Mouse (Mus musculus) liver, embryonic 11.5 days (tissue): ENCODE data around the gene Lgals3. TPM values are rescaled to one million over a fixed set of nuclear protein-coding genes. Genes with fewer than 3 reads are reported as not detected.

Experiments
- ATAC-seq: fragments of 200-750 bp; cut with Nextera tagmentation; replicated peaks from 2 replicates; pipeline ENCODE4 v1.8.0; 2017; ENCODE audit warnings: moderate number of reproducible peaks, mild to moderate bottlenecking, moderate TSS enrichment, moderate library complexity; ENCODE audit not compliant: low FRiP score
- DNase-seq: peaks from one replicate; pipeline ENCODE4 v3.0.0-alpha.2; 2017; ENCODE audit warnings: low spot score
- H3K27ac ChIP-seq: fragments of 300-500 bp; sonication (generic); 2 replicates; pipeline ENCODE4 v1.5.1; 2014; ENCODE audit warnings: mild to moderate bottlenecking, low read depth, low read length, control low read depth
- H3K27me3 ChIP-seq: fragments of 300-500 bp; sonication (generic); replicated peaks from 2 replicates; pipeline ENCODE4 v1.6.1; 2014; ENCODE audit warnings: low read length, mixed read lengths; ENCODE audit not compliant: control insufficient read depth, insufficient read depth
- H3K36me3 ChIP-seq: fragments of 300-500 bp; sonication (generic); 2 replicates; pipeline ENCODE4 v1.6.1; 2014; ENCODE audit warnings: mild to moderate bottlenecking, low read length, moderate library complexity, mixed read lengths; ENCODE audit not compliant: control insufficient read depth, insufficient read depth
- H3K4me1 ChIP-seq: fragments of 300-500 bp; sonication (generic); replicated peaks from 2 replicates; pipeline ENCODE4 v1.6.1; 2014; ENCODE audit warnings: low read length, mixed read lengths; ENCODE audit not compliant: control insufficient read depth, insufficient read depth
- H3K4me2 ChIP-seq: fragments of 300-500 bp; sonication (generic); 2 replicates; pipeline ENCODE4 v1.6.1; 2014; ENCODE audit warnings: mild to moderate bottlenecking, control low read depth, moderate library complexity
- H3K4me3 ChIP-seq: fragments of 300-500 bp; sonication (generic); 2 replicates; pipeline ENCODE4 v1.5.1; 2014; ENCODE audit warnings: low read depth, low read length, control low read depth
- H3K9ac ChIP-seq: fragments of 300-500 bp; sonication (generic); 2 replicates; pipeline ENCODE4 v1.6.1; 2014; ENCODE audit warnings: low read depth, low read length, control low read depth
- H3K9me3 ChIP-seq: fragments of 300-500 bp; sonication (generic); 2 replicates; pipeline ENCODE4 v1.6.1; 2016; ENCODE audit warnings: low read length, inconsistent platforms, mixed read lengths; ENCODE audit not compliant: control insufficient read depth
- WGBS: fragments of 180-500 bp; shearing (Covaris S2); extraction: QIAGEN DNeasy Blood & Tissue Kit; methylation state at CpG from one replicate; pipeline ENCODE4 v1.1.7; 2014; 5-methylcytosine and 5-hydroxymethylcytosine counted together
- polyA plus RNA-seq: library from polyadenylated mRNA; unstranded; fragments of >200 nt; fragmentation: Nextera tagmentation; extraction: Ambion mirVana; gene quantifications from 2 replicates; pipeline ENCODE4 v1.2.1, GENCODE M21; 2014

Gene Lgals3
- polyA plus RNA-seq, 1 experiment from 2014 or later = 21.2 TPM

DNA sequence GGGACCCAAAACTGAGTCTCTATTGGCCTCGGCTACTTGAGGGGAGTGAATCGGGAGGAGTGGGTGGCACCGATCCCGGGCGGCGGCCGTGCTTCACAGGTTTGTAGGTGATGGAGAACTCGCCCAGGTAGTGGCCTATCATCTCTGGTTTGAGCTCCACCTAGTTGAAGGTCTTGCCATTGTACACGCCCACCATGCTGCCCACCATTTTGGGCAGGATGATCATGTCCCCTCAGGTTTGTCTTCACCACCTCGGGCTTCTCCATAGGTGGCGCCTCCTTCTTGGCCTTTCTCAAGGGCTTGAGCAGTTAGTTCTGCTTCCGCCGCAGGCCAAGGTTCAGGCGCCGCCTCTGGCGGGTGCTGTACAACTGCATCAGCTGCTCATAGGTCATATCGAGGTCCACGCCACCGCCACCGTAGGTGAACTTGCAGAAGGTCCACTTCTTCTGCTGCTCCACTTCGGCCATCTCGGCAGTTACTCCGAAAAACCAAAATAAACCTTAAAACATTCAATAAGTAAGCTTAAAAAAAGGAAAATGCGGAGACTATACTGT, 52.2 kb downstream of the Lgals3 start:
- no peak overlapping the region for H3K27ac ChIP-seq
- H3K9me3 ChIP-seq = no peaks in the 10 kb centered on the region

DNA sequence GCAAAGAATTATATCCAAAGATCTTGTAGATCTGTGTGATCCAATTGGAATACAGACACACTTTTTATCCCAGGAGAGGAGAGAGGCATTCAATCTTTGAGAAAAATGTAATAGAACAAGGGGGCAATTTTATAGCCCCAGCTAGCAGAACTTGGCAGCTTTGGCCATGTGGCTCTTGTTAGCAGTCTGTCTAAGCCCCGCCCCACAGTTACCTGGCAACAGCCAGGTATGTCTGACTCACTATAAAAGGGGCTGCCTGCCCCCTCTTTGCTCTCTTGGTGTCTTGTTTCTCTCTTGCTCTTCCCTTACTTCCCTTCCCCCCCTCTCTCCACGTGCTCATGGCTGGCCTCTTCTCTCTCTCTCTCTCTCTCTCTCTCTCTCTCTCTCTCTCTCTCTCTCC, 54.1 kb downstream of the Lgals3 start:
- ATAC-seq = no peak
- 49% methylated on average over 2 of the region's 2 CpGs for WGBS
- H3K4me3 ChIP-seq = no peak overlapping the region
- H3K36me3 ChIP-seq = no peaks in the 10 kb centered on the region
- H3K27me3 ChIP-seq = no peaks in the 10 kb centered on the region
- no peak for DNase-seq
- H3K9me3 ChIP-seq = no peaks in the 10 kb centered on the region
- no peak overlapping the region for H3K9ac ChIP-seq
- peaks cover 13% of the 10 kb centered on the region for H3K4me1 ChIP-seq
- H3K4me2 ChIP-seq = no peak overlapping the region
- no peak overlapping the region for H3K27ac ChIP-seq

More for the DNA sequence above, 52.2 kb downstream of the Lgals3 start:
- peaks cover 12% of the 10 kb centered on the region for H3K36me3 ChIP-seq
- no peaks in the 10 kb centered on the region for H3K27me3 ChIP-seq
- no peak for ATAC-seq
- WGBS = 89% methylated on average over 24 of the region's 24 CpGs
- no peak overlapping the region for H3K9ac ChIP-seq
- no peak for DNase-seq
- no peak overlapping the region for H3K4me3 ChIP-seq
- peaks cover 13% of the 10 kb centered on the region for H3K4me1 ChIP-seq
- H3K4me2 ChIP-seq = no peak overlapping the region

DNA sequence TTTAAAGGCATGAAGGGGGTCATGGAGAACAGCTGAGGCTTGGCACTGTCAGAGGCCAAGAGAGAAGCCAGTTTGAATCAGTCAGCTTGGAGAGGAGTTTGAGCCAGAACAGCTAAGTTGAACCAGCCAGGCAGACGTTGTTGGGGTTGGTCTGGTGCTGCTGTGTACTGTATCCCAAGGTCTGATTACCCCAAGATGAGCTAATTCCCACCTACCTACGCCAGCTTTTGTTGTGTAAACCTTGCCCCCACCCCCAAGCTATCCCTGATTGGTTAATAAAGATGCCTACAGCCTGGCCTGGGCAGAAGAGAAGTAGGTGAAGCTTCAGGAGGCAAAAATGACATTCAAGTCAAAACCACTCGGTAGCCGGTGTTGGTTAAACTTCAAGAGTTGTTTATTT, 54.9 kb downstream of the Lgals3 start:
- H3K4me2 ChIP-seq = no peak overlapping the region
- no peaks in the 10 kb centered on the region for H3K9me3 ChIP-seq
- DNase-seq (no peak), ATAC-seq (no peak)
- H3K4me1 ChIP-seq = peaks cover 5% of the 10 kb centered on the region
- H3K9ac ChIP-seq = no peak overlapping the region
- H3K36me3 ChIP-seq = no peaks in the 10 kb centered on the region
- no peaks in the 10 kb centered on the region for H3K27me3 ChIP-seq
- no peak overlapping the region for H3K4me3 ChIP-seq
- no peak overlapping the region for H3K27ac ChIP-seq
- 71% methylated on average over 4 of the region's 4 CpGs for WGBS

DNA sequence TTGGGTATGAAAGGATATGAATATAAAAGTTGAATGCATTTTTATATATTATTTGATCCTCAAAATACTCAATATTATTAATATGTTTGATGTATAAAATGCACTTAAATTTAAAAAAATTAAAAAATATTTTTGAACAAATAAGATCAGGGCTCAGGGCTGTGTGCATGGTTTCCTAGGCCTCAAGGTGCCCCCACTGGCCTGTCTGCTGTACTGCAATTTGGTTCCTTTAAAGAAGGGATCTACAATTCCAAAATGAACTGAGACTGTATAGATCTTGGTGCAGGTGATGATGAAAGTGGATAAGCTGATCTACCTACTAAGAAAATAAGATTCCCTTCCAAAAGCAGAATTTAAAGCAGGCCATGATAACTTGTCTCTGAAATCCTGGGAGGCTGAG, 65.4 kb downstream of the Lgals3 start:
- Histone ChIP-seq H3K36me3 (no peaks in the 10 kb centered on the region), H3K27me3 (no peaks in the 10 kb centered on the region), H3K4me3 (no peak overlapping the region), H3K9me3 (no peaks in the 10 kb centered on the region), H3K9ac (no peak overlapping the region), H3K4me2 (no peak overlapping the region), H3K27ac (no peak overlapping the region), H3K4me1 (no peaks in the 10 kb centered on the region)
- ATAC-seq (no peak), DNase-seq (no peak)

Other genes starting within 250 kb of the Lgals3 start
- 3.4 TPM in 2 replicates for gene Gch1, start 178.3 kb upstream of the Lgals3 start, polyA plus RNA-seq
- gene Wdhd1, start 90.9 kb upstream of the Lgals3 start, polyA plus RNA-seq = 65.7 and 68.8 TPM in 2 replicates
- gene Socs4, start 90.8 kb upstream of the Lgals3 start, polyA plus RNA-seq = 4.6 and 4.8 TPM in 2 replicates
- 84.7 and 88.8 TPM in 2 replicates for gene Mapk1ip1l, start 69.5 kb upstream of the Lgals3 start, polyA plus RNA-seq
- gene Dlgap5, start 50.7 kb downstream of the Lgals3 start, polyA plus RNA-seq = 71.1 and 71.7 TPM in 2 replicates
- 27.8 and 30.9 TPM in 2 replicates for gene Fbxo34, start 82.7 kb downstream of the Lgals3 start, polyA plus RNA-seq
- 9.8 and 10.2 TPM in 2 replicates for gene Atg14, start 202.9 kb downstream of the Lgals3 start, polyA plus RNA-seq